Mouse (Mus musculus): ENCODE results near the gene Abhd12.

- TF ChIP-seq CTCF (IDR thresholded peaks at IDR 0.05; ENCODE audit: low read depth) (no peak), EP300 (IDR thresholded peaks at IDR 0.05; ENCODE audit: low read depth) (no peak)
Observed at GRCm38 (mm10) chr2:150822987-150823386, 81.6 kb downstream of the Abhd12 start.
